Mouse (Mus musculus) neural tube, embryonic 15.5 days (tissue): ENCODE results near the gene Guca1b. TPM values are rescaled to one million over a fixed set of nuclear protein-coding genes. Genes with fewer than 3 reads are reported as not detected.

Source experiments
- ATAC-seq: fragments of 200-750 bp; cut with Nextera tagmentation; 2 replicates; pipeline ENCODE4 v1.8.0; 2017; ENCODE audit warnings: mild to moderate bottlenecking, moderate TSS enrichment, moderate library complexity; ENCODE audit not compliant: low FRiP score
- H3K27ac ChIP-seq: fragments of 300-500 bp; sonication (generic); replicated peaks from 2 replicates; pipeline ENCODE4 v1.5.1; 2015; ENCODE audit warnings: mild to moderate bottlenecking, inconsistent platforms
- H3K27me3 ChIP-seq: fragments of 300-500 bp; sonication (generic); replicated peaks from 2 replicates; pipeline ENCODE4 v1.6.1; 2015; ENCODE audit warnings: inconsistent platforms
- H3K36me3 ChIP-seq: fragments of 300-500 bp; sonication (generic); 2 replicates; pipeline ENCODE4 v1.6.1; 2015; ENCODE audit warnings: inconsistent platforms
- H3K4me1 ChIP-seq: fragments of 300-500 bp; sonication (generic); 2 replicates; pipeline ENCODE4 v1.6.1; 2015; ENCODE audit warnings: inconsistent platforms
- H3K4me2 ChIP-seq: fragments of 300-500 bp; sonication (generic); 2 replicates; pipeline ENCODE4 v1.6.1; 2015; ENCODE audit warnings: inconsistent platforms, mild to moderate bottlenecking, moderate library complexity
- H3K4me3 ChIP-seq: fragments of 300-500 bp; sonication (generic); replicated peaks from 2 replicates; pipeline ENCODE4 v1.5.1; 2015; ENCODE audit warnings: mild to moderate bottlenecking, inconsistent platforms
- H3K9ac ChIP-seq: fragments of 300-500 bp; sonication (generic); replicated peaks from 2 replicates; pipeline ENCODE4 v1.6.1; 2015; ENCODE audit warnings: mild to moderate bottlenecking, inconsistent platforms
- H3K9me3 ChIP-seq: fragments of 300-500 bp; sonication (generic); replicated peaks from 2 replicates; pipeline ENCODE4 v1.6.1; 2016; ENCODE audit warnings: inconsistent platforms
- WGBS: fragments of 180-500 bp; shearing (Covaris S2); methylation state at CpG from one replicate; pipeline ENCODE4 v1.1.7; 2015; ENCODE audit warnings: mixed read lengths; 5-methylcytosine and 5-hydroxymethylcytosine counted together
- polyA plus RNA-seq: library from polyadenylated mRNA; unstranded; fragments of >200 nt; fragmentation: Nextera tagmentation; extraction: Ambion mirVana; gene quantifications from 2 replicates; pipeline ENCODE4 v1.2.1, GENCODE M21; 2015

The Guca1b gene
- 0.56 and 0.77 TPM in 2 replicates for polyA plus RNA-seq

DNA sequence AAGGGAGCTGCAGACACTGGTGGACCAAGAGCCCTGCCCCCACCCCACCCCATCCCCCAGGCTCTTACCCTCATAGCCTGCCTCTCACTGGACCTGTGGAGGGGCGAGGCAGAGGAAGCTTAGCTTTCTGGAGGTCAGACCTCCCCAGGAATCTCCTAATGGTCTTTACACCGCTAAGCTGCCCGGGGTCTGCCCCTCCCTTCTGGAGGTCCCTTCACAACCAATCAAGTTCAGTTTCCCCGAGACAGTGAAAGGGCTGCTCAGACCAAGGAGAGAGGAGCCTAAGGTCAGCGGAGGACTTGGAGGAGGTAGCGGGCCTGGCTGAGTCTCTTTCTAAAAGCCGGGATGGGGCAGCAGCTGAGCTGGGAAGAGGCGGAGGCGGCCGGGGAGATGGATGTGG is at the start of gene Guca1b:
Gene Guca1b, plus strand, starts transcription at position 249 of the 400 bp plus-strand sequence.
- Histone ChIP-seq H3K4me2 (no peak within 1 kb of the TSS), H3K9ac (no peak within 1 kb of the TSS), H3K9me3 (no peaks in the 10 kb centered on the region), H3K36me3 (peaks cover 18% of the 10 kb centered on the region), H3K27ac (no peak within 1 kb of the TSS), H3K27me3 (no peaks in the 10 kb centered on the region), H3K4me1 (no peaks in the 10 kb centered on the region), H3K4me3 (no peak within 1 kb of the TSS)
- no peak for ATAC-seq
- 47% methylated on average over 10 of the region's 10 CpGs for WGBS

DNA sequence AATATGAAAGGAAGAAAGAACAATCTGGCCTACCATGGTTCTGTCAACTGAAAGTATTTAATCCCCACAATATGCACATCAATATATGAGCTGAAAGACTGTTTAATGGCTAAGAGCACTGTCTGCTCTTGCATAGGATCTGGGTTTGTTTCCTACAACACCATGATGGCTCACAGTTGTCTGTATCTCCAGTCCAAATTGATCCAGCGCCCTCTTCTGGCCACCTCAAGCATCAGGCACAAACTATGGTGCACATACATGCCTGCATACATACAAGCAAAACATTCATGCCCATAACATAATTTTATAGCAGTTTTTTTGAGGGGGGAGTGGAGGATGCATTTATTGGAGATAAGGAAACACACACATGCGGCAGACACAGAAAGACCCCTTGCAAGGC is 42.1 kb upstream of the Guca1b start:
- Histone ChIP-seq H3K4me3 (no peak overlapping the region), H3K4me2 (no peak overlapping the region), H3K9me3 (no peaks in the 10 kb centered on the region; the same call in 1 of the 2 replicates), H3K9ac (no peak overlapping the region), H3K36me3 (peaks cover 92% of the 10 kb centered on the region), H3K4me1 (no peaks in the 10 kb centered on the region), H3K27me3 (no peaks in the 10 kb centered on the region), H3K27ac (no peak overlapping the region)
- 83% methylated on average over 2 of the region's 2 CpGs for WGBS
- ATAC-seq = no peak

DNA sequence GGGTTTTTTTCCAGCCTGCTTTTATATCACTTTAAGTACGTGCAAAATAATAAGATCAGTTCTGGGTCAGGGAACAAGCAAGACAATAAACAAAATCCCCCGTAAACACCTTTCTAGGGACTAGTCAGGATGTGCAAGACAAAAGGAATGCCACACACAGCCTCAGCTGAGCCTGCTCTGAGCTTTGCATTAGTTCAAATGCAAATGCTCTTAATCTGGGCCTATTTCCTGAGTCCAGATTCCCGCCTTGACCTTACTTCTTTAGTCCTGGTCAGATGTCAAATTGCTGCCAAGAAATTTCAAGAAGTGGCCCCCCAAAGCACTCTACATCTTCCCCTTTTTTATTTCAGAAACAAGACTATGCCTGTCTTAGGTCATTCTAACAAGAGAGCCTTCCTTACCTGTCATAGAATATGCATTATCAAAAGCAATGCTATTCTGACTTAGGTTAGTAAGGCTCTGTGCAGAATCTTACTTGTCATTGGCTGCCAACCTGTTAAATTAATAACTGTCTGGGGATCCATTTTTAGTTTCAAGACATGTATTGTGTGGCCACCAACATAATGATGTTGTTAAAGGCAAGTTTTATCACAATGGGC is 35.4 kb upstream of the Guca1b start:
- Histone ChIP-seq H3K4me2 (no peak overlapping the region), H3K36me3 (peaks cover 96% of the 10 kb centered on the region), H3K27ac (no peak overlapping the region), H3K9ac (no peak overlapping the region), H3K4me1 (no peaks in the 10 kb centered on the region), H3K9me3 (peaks cover 12% of the 10 kb centered on the region; the same call in 1 of the 2 replicates), H3K4me3 (no peak overlapping the region), H3K27me3 (no peaks in the 10 kb centered on the region)
- no peak for ATAC-seq
- WGBS = 85% methylated on average over 3 of the region's 3 CpGs

DNA sequence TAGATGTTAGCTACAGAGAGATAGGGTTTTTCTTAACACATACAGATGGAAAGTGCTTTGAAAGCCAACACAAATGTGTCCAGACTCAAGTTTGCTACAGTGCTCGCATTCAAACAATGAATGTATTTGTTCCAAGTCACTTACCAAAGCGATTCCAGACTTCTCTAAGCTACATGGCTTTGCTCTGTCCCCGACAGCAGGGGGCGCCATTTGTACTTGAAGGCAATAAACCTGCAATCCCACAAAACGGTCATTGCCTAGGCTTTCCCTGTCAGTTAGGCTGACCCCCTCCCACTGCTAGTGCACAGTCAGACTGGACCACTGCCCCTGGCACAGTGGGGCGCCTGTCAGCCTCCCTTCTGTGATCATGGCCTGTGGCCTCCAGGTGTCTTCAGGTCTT is 25.2 kb upstream of the Guca1b start:
- H3K4me3 ChIP-seq = no peak overlapping the region
- no peaks in the 10 kb centered on the region for H3K9me3 ChIP-seq
- no peak overlapping the region for H3K9ac ChIP-seq
- no peak for ATAC-seq
- no peaks in the 10 kb centered on the region for H3K27me3 ChIP-seq
- WGBS = 33% methylated on average over 6 of the region's 6 CpGs
- peaks cover 42% of the 10 kb centered on the region for H3K36me3 ChIP-seq
- H3K27ac ChIP-seq = no peak overlapping the region
- no peak overlapping the region for H3K4me2 ChIP-seq
- no peaks in the 10 kb centered on the region for H3K4me1 ChIP-seq

DNA sequence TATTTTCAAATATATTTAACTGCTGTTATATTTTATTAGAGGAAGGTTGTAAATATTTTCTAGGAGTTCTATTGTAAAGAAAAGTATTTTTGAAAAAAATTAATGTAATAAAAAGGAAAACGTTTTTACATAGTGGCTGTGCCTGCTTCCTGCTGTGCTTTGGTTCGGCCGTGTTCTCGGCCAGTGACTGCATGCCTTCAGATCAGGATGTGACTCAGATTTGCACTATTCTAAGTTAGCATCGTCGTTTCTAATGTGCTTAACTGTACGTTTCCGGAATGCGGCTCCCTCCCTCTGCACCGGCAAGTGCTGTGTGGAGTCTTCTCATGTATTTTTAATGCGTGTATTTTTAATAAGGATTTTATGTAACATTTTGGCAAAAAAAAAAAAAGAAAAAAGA is 23.9 kb upstream of the Guca1b start:
- no peak overlapping the region for H3K27ac ChIP-seq
- no peaks in the 10 kb centered on the region for H3K4me1 ChIP-seq
- 86% methylated on average over 11 of the region's 11 CpGs for WGBS
- H3K9ac ChIP-seq = no peak overlapping the region
- no peak overlapping the region for H3K4me2 ChIP-seq
- H3K9me3 ChIP-seq = no peaks in the 10 kb centered on the region
- H3K36me3 ChIP-seq = peaks cover 28% of the 10 kb centered on the region
- peaks cover 13% of the 10 kb centered on the region for H3K27me3 ChIP-seq
- no peak overlapping the region for H3K4me3 ChIP-seq
- ATAC-seq = no peak

DNA sequence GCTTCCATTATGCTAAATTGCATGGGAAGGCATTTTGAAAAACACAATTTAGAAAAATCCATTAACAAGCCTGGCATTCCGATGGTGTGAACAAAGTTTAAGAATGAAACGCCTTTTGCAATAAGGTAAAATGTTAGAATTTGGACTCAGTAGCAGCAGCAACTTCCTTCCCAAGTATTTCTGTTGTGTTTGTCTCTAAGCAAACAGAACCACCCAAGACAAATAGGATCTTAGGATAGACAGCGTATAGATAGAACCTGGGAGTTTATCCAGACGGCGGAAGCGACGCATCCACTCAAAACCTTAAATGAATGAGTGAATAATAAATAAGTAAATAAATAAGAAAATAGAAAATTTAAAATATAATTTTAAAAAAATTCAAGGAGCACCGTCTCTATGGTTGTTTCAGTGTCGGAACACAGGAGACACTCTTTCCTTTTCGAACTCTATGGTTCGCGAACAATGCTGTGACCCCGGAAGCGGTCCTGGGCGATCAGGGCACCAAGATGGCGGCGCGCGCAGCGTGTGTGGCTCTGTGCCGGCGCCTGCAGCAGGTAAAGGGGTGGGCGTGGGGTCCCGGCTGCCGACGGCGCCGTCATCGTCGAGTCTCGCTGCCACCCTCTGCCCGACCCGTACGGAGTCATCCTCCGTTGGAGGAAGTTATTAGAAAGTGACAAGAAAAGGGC is 16.6 kb upstream of the Guca1b start, which contains the start of gene Mrps10:
Gene Mrps10, plus strand, starts transcription at position 487 of the 686 bp plus-strand sequence.
- Histone ChIP-seq H3K4me1 (peaks cover 24% of the 10 kb centered on the region), H3K4me3 (peak within 1 kb of the TSS; percentile 56), H3K9ac (peak within 1 kb of the TSS; percentile 63), H3K36me3 (peaks cover 13% of the 10 kb centered on the region), H3K9me3 (no peaks in the 10 kb centered on the region), H3K27me3 (peaks cover 23% of the 10 kb centered on the region), H3K27ac (peak within 1 kb of the TSS; percentile 87), H3K4me2 (peak within 1 kb of the TSS; percentile 82)
- ATAC-seq = peak; percentile 94
- WGBS = 3% methylated on average over 35 of the region's 35 CpGs

DNA sequence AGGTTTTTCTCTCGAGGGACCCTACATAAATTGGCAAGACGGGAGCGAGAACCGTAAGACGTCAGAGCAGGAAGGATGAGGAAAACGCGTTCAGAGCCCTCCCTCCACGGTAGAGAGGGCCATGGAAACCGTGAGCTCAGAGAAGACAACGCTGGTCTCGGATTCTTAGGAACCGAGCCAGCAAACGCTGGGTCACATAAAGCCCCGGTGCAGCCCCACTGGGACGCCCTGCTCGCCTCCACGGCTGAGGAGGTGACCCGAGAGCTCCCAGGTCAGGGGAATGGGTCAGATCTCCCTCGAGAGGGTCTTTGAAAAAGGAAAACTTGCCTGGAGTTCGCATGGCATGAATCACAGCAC is 16.1 kb upstream of the Guca1b start:
- peak overlapping the region; percentile 82 for H3K4me2 ChIP-seq
- peak overlapping the region; percentile 63 for H3K9ac ChIP-seq

DNA sequence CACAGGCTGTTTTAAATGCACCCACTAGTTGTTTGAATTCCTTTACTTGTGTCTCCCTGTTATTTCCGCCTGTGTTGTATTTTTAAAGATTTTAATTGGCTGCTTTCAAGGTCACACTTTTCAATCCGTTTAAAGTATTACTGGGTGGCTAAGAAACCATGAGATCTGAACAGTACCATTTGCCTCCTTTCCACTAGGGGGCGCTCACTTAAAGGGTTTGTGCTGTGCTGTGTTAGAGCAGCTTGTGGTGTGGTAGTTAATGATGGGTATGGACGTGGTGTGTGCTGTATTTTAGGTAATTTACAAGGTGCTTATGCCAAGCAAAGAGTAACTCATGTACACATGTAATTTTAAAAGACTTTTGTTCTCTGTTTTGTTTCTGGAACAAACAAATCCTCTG is 13.7 kb upstream of the Guca1b start:
- WGBS = 12% methylated on average over 4 of the region's 4 CpGs
- Histone ChIP-seq H3K27ac (no peak overlapping the region), H3K4me2 (0 out of 2 replicates have a peak overlapping the region, but pooled peaks have one; percentile 17), H3K4me3 (no peak overlapping the region), H3K36me3 (peaks cover 42% of the 10 kb centered on the region), H3K9me3 (no peaks in the 10 kb centered on the region), H3K9ac (no peak overlapping the region), H3K4me1 (peaks cover 24% of the 10 kb centered on the region), H3K27me3 (peaks cover 9% of the 10 kb centered on the region; the same call in 1 of the 2 replicates)
- 0 out of 2 replicates have a peak, but pooled peaks have one; percentile 53 for ATAC-seq

More for the DNA sequence above, 16.1 kb upstream of the Guca1b start:
- peaks cover 23% of the 10 kb centered on the region for H3K27me3 ChIP-seq
- peak overlapping the region; percentile 56 for H3K4me3 ChIP-seq
- no peaks in the 10 kb centered on the region for H3K9me3 ChIP-seq
- H3K27ac ChIP-seq = peak overlapping the region; percentile 87
- ATAC-seq = peak; percentile 72
- peaks cover 18% of the 10 kb centered on the region for H3K36me3 ChIP-seq
- WGBS = under 1% methylated on average over 20 of the region's 20 CpGs
- peaks cover 24% of the 10 kb centered on the region for H3K4me1 ChIP-seq

DNA sequence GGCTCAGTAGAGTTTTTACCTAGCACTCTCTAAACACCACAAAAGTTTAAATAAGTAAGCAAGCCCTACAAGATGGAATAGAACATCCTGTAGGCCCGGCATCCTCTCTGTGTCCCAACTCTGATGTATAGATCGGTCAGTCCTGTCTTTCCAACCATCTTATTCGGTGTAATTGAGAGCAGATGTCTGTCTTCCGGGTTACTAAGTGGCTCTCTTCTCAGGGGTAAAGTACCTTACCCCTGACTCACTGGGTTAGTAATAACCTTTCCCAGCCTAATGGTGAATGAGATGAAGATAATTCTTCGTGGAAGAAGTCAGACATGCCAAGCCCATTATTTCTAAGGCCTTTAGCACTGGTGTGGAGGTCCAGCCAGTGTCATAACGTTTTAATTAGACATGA is 11.2 kb upstream of the Guca1b start:
- no peak overlapping the region for H3K9ac ChIP-seq
- ATAC-seq = no peak
- H3K36me3 ChIP-seq = peaks cover 61% of the 10 kb centered on the region
- WGBS = 88% methylated on average over 6 of the region's 6 CpGs
- no peak overlapping the region for H3K27ac ChIP-seq
- H3K9me3 ChIP-seq = no peaks in the 10 kb centered on the region
- no peak overlapping the region for H3K4me2 ChIP-seq
- H3K27me3 ChIP-seq = no peaks in the 10 kb centered on the region
- no peak overlapping the region for H3K4me3 ChIP-seq
- peaks cover 24% of the 10 kb centered on the region for H3K4me1 ChIP-seq

DNA sequence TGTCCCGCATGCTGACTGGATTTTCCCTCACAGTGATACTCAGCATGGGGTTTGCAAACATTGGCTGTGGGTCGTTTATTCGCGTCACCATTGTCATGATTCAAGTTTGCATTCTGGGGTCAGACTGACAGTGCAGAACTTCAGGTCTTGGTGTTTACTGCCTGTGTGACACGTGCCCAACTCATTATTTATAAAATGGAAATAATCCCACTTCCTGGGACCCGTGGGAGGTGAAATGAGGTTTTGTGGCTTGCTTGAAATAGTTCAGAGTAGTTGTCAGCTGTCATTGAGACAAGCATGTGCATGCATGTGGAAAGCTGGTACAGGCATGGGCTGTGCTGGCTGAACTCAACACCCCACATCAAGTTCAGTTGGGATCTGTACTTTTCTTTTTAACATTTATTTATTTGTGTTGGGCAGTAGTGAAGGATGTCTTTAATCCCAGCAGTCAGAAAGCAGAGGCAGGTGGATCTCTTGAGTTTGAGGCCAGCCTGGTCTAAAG is 8.4 kb upstream of the Guca1b start:
- no peaks in the 10 kb centered on the region for H3K27me3 ChIP-seq
- WGBS = 87% methylated on average over 6 of the region's 6 CpGs
- no peak overlapping the region for H3K27ac ChIP-seq
- H3K4me2 ChIP-seq = no peak overlapping the region
- H3K9ac ChIP-seq = no peak overlapping the region
- no peak overlapping the region for H3K4me3 ChIP-seq
- no peak for ATAC-seq
- H3K9me3 ChIP-seq = no peaks in the 10 kb centered on the region
- H3K4me1 ChIP-seq = peaks cover under 1% of the 10 kb centered on the region; the same call in 1 of the 2 replicates
- peaks cover 86% of the 10 kb centered on the region for H3K36me3 ChIP-seq

DNA sequence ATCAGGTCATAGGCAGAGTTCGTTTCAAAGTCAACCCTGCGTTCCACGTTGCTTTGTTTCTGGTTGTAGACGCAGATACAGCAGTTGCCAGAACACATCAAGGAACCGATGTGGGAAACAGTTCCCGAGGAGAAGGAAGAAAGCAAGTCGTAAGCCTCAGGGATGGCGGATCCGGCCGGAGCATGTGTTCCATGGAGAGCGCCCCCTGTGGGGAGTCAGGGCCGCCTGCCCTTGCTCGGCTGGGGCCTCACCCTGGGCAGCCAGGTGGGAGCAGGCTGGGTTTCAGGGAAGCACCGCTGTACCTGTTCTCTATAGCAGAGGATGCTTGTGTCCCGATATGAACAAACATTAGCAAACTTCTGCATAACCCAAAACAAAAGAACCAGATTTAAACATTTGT is 7.1 kb upstream of the Guca1b start:
- 81% methylated on average over 15 of the region's 15 CpGs for WGBS
- Histone ChIP-seq H3K36me3 (peaks cover 78% of the 10 kb centered on the region), H3K9ac (no peak overlapping the region), H3K4me2 (no peak overlapping the region), H3K4me3 (no peak overlapping the region), H3K27ac (no peak overlapping the region), H3K9me3 (no peaks in the 10 kb centered on the region), H3K27me3 (no peaks in the 10 kb centered on the region), H3K4me1 (no peaks in the 10 kb centered on the region)
- ATAC-seq = no peak

DNA sequence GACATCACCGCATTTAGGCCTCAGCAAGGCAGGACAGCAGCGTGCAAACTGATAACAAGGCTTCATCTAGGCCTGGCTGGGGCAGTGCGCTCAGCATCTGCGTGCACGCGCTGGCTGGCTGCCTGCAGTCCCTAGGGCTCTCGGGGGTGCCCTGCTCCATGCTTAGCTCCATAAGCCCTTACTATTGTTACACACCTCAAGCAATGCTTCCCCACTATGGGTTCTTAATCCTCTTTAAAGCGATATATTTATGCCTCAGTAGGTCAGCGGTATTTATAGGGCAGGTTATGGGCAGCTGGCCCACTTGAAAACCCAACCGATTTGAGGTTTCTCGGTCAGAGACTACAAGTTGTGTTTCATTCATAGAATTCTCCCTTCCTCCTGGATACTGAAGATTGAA is 3.3 kb upstream of the Guca1b start:
- no peak overlapping the region for H3K4me3 ChIP-seq
- H3K9me3 ChIP-seq = no peaks in the 10 kb centered on the region
- no peak overlapping the region for H3K4me2 ChIP-seq
- no peaks in the 10 kb centered on the region for H3K4me1 ChIP-seq
- H3K27me3 ChIP-seq = no peaks in the 10 kb centered on the region
- 90% methylated on average over 11 of the region's 11 CpGs for WGBS
- H3K27ac ChIP-seq = no peak overlapping the region
- ATAC-seq = no peak
- peaks cover 44% of the 10 kb centered on the region for H3K36me3 ChIP-seq
- H3K9ac ChIP-seq = no peak overlapping the region
